Mouse (Mus musculus): ENCODE data around the gene Ntrk2. TPM values are rescaled to one million over a fixed set of nuclear protein-coding genes. Genes with fewer than 3 reads are reported as not detected.

Ntrk2 gene
- total RNA-seq, 4 experiments from 2014 or later: 11.9 to 31.5 (median 21.0) TPM

- DNase-seq: no peak
These were observed 313.4 kb downstream of the Ntrk2 start for GRCm38 (mm10) chr13:59119596-59120394.

GRCm38 (mm10) chr13:59143141-59143744, 336.9 kb downstream of the Ntrk2 start:
- no peak for DNase-seq

- no peak for DNase-seq
These were observed 338.0 kb downstream of the Ntrk2 start for GRCm38 (mm10) chr13:59144321-59144856.

- DNase-seq: peak; percentile 30
These were observed 339.5 kb downstream of the Ntrk2 start for GRCm38 (mm10) chr13:59145677-59146555.

GRCm38 (mm10) chr13:59146616-59147015, 340.2 kb downstream of the Ntrk2 start:
- no peak for DNase-seq

GRCm38 (mm10) chr13:59147976-59148375, 341.6 kb downstream of the Ntrk2 start:
- DNase-seq: no peak

- no peak for DNase-seq
These were observed 342.4 kb downstream of the Ntrk2 start for GRCm38 (mm10) chr13:59148793-59149192.

- DNase-seq: no peak
These were observed 357.6 kb downstream of the Ntrk2 start for GRCm38 (mm10) chr13:59164015-59164414.

GRCm38 (mm10) chr13:59173840-59174239, 367.5 kb downstream of the Ntrk2 start:
- DNase-seq: no peak

GRCm38 (mm10) chr13:59176021-59176420, 369.7 kb downstream of the Ntrk2 start:
- DNase-seq: no peak

- no peak for DNase-seq
These were observed 370.1 kb downstream of the Ntrk2 start for GRCm38 (mm10) chr13:59176485-59176884.

GRCm38 (mm10) chr13:59177003-59177402, 370.6 kb downstream of the Ntrk2 start:
- no peak for DNase-seq

- no peak for DNase-seq
These were observed 373.6 kb downstream of the Ntrk2 start for GRCm38 (mm10) chr13:59179986-59180385.

- no peak for DNase-seq
These were observed 374.4 kb downstream of the Ntrk2 start for GRCm38 (mm10) chr13:59180781-59181180.

- DNase-seq: no peak
These were observed 375.0 kb downstream of the Ntrk2 start for GRCm38 (mm10) chr13:59181188-59181947.

- no peak for DNase-seq
These were observed 376.3 kb downstream of the Ntrk2 start for GRCm38 (mm10) chr13:59182630-59183029.

Other genes with a start within 250 kb of the Ntrk2 start
- not detected for gene Slc28a3, start 195.7 kb upstream of the Ntrk2 start, total RNA-seq (2022)